Mouse (Mus musculus): ENCODE results near the gene Dnajc1. TPM values are rescaled to one million over a fixed set of nuclear protein-coding genes. Genes with fewer than 3 reads are reported as not detected.

Gene Dnajc1
- 20.8 and 27.9 TPM in 2 replicates for polyA plus RNA-seq (2012)

DNA sequence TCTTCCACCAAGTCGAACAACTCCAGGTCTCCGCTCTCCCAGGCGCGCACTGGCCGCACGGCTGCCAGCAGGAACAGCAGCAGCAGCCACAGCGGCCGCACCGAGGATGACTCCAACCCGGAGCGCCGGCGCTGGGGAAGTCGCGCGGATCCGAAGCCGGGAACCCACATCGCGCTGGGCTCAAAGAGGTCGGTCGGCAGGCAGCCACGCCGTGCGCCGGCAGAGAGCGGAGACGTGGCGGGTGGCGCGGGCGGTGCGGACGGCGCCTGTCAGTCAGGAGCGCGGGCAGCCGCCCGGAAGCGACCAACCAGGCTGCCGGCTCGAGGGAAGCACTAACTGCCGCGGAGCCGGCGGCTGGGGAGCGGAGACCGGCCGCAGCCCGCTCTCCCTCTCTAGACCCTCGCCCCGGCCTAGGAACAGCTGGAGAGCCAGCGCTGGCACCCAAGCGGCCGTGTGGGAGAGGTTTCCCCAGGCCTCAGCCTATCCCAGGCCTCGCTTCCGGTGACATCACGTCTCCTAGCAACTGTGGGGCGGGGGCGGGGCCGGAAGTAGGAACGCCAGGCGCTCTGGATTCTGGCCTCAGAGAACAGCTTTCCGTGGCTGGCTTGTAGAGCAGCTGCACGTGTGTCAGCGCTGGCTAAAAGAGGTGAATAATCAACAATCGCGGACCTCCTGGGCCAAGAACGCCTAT is at the start of gene Dnajc1:
Dnajc1 (minus strand) TSS at position 500 of the 691 bp plus-strand sequence.
- TF ChIP-seq GATA1 (IDR thresholded peaks at IDR 0.05; ENCODE audit: low read length) = no peak

DNA sequence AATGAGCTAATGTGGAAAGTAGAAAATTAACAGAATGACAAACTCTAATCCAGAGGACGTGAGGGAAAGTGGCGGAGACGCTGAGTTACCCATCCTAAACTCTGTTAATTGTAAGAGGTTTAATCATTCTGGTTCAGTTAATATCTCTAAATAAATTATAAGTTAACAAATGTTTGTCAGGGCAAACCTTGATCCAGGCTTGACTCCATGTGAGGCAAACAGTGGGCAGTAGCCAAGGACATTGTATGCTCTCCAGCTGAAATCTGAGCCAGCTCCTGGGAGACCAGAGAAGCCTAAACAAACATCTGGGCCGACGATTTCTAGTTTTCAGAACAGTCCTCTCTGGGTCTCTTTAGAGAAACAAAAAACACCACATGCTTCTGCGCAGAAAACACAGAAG is 49.2 kb upstream of the Dnajc1 start:
- no peak for TF ChIP-seq GATA1 (IDR thresholded peaks at IDR 0.05; ENCODE audit: low read length)

DNA sequence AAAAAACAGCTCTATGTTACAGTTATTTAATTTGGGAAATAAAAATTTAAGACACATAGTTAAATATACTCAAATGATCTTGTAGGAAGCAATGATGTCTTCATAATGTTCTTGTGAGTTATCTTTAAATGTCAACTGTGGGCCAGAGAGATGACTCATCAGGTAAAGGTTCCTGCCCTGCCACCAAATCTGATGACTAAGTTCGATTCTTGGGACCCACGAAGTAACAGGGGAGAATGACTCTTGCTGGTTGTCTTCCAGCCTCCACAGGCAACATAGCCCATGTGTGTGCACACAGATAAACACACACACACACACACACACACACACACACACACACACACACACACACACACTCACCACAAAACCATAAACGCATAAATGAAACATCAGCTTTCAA is 22.6 kb upstream of the Dnajc1 start:
- TF ChIP-seq GATA1 (IDR thresholded peaks at IDR 0.05; ENCODE audit: low read length) = no peak

DNA sequence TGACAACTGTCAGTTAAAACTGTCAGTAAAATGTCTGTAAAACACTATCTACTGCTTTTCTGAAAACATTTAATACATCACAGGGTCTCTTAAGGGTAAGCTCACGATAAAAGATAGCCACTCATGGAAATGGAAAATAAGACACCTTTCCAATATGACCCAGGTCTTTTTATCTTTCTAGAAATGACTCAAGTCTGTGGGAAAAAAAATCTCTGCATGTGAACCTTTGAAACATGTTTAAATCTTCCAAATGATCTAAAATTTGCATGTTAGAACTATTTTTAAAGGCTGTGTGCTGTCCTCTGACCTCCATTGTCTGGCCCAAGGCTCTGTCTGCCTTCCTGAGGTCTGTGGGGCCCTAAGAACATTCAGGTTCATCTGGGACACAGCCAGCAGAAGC is 11.0 kb upstream of the Dnajc1 start:
- TF ChIP-seq GATA1 (IDR thresholded peaks at IDR 0.05; ENCODE audit: low read length) = no peak

DNA sequence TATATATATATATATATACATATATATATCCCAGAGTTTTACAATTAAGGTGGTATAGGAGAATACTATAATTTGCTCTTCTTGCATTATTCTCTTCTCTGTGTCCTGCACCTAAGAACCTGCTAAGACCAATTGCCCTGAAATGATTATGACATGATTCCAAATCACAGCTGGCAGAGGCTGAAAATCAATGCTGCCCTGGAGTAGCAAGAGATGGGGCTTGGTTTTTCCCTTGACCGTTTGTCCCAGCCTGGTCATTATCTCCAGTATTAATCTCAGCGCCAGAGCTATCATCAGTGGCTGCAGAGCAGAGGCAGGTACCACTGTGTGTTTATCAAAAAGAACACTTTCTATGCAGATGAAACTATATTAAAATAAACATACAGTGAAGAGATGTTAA is 9.1 kb upstream of the Dnajc1 start:
- no peak for TF ChIP-seq GATA1 (IDR thresholded peaks at IDR 0.05; ENCODE audit: low read length)

DNA sequence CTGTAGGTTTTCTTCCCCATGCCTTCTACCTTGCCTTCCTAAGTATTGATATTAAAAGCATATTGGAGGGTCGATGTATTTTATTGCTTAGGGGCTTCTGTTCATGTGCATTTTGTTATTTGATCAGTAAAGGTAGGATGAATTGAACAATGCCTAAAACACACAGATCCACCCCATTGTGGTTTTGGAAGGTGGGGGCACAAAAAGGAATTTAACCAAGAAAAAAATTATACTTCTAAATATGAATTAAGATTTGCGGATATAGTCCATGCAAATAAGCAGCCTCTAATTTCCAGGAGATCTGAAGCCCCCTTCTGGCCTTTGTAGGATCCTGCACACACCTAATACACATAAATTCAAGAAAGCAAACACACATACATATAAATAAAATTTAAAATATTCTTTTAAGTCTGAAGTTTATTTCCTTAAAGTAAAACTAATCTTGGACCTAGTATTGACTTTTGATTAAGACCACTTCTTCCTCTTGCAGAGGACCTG is 441 bp upstream of the Dnajc1 start:
- no peak for TF ChIP-seq GATA1 (IDR thresholded peaks at IDR 0.05; ENCODE audit: low read length)

DNA sequence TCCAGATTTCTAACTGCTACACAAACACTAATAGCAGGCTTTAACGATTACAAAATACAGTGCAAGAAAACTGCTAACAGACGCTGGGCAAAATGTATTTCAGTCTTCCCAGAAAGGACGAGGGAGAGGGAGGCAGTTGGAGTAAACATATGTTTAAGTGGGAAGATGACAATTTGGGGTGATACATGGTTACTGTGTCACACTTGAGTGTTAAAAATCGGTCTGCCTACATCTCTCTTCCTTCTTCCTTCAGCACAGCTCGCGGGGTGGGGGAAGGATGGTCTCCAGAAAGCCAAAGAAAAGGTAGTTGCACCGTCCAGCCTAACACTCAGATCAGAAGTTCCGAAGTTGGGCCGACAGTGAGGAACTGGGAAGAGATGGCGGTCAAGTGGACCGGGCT is 769 bp downstream of the Dnajc1 start:
- no peak for TF ChIP-seq GATA1 (IDR thresholded peaks at IDR 0.05; ENCODE audit: low read length)

DNA sequence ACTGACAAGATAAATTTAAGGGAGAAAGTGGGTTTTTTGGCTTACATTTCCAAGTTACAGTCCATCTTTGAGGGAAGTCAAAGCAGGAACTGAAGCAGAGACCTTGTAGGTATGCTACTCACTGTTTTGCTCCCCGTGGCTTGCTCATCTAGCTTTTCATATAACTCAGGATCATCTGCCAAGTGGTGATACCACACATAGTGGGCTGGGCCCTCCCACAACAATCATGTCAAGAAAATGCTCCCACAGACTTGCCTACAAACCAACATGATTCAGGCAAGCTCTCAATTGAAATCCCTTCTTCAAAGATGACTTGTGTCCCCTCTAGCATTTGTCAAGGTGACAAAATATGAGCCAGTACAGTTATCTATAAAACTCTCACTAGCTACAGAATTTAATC is 3.0 kb downstream of the Dnajc1 start:
- no peak for TF ChIP-seq GATA1 (IDR thresholded peaks at IDR 0.05; ENCODE audit: low read length)

DNA sequence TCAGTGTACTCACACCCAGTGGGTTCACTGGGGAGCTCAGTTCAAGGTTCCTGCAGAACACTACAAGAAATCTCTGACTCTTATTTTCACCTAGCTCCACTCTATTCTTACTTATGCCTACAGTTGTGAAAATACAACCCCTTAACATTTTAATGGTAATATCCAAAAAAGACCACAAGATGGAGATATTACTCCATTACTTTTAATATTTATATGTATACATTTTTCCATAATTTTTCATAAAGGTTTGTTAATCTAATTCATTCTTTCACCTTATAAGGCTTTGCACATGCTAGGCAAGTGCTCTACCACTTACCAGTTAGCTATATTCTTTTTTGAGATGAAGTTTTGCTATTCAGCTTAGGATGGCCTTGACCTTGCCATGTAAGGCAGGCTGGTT is 11.0 kb downstream of the Dnajc1 start:
- TF ChIP-seq GATA1 (IDR thresholded peaks at IDR 0.05; ENCODE audit: low read length) = no peak

DNA sequence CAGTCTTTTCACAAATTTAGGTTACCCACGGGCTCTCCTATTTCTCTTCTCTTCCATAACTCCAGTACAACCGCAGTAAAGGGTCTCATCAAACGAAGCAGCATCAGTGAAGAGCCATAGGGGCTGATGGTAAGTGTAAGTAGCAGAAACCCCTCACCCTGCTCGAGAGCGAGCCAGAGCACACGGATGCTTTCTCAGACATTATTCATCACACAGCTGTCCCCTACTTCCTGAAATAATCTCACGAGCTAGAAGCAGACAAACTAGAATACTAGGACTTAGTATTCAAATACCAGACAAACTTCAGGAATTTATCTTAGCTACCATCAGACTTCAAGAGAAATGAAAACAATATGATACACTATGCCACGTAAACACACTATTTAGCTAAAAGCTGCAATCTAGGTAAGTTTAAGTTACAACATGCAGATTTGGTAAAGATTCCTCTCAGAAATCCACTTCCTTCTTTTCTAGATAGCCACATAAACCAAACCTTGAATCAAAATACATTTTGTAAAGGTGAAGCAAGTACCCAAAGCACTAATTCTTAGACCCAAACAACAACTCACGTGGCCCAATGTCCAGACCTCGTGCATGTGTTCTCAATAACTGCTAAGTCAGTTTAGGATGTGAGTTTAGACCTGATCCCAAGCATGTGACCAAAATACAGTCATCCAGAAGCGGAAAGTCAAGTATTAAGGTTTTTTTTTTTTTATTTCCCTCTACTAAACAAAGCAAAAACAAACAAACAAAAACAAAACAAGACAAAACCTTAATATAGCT is 20.0 kb downstream of the Dnajc1 start:
- no peak for TF ChIP-seq GATA1 (IDR thresholded peaks at IDR 0.05; ENCODE audit: low read length)

DNA sequence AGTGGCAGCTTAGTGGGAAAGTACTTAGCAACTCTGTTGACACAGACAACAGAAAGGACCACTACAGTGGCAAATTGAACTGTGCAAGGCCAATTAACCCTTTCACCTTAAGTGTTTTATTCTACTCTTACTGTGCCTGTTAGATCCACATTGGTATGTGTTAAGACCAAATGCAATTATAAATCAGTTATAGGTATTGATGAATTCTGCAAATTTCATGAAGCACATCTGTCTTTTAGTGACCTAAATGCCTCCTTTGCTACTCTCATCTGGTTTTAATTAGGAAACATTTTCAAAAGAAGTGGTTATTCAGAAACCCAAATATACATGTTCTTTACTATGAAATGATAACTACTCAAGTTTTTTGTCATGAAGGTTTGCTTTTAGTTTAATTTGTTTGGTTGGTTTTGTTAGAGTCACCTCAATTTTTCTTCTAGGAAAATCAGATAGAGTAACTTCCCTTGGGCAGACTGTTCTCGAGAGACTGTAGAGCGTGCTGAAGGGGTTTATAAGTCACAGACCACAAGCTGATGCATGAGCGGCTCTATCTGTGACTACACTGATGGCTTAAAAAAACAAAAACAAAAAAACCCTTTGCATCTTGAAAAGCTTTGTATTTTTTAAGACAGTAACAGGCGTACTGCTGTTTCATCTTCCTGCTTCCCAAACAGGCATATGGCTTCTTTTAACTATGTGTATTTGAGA is 21.7 kb downstream of the Dnajc1 start:
- no peak for TF ChIP-seq GATA1 (IDR thresholded peaks at IDR 0.05; ENCODE audit: low read length)

DNA sequence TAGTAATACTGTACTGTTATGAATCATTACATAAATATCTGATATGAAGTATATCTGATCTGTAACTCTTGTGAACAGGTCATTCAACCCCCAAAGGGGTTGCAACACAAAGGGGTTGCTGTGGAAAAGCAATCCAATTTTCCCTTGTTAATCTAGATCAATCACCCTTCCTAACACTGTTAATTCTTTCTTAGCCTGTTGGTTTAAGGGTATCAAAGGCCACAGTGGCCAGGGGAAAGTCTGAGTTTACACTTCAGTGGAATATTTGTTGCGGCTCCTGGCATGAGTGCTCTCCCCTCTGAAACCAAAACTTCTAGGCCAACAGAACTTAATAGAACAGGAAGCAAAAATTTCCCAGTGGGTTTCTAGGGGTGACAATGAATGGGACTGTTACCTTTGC is 28.2 kb downstream of the Dnajc1 start:
- TF ChIP-seq GATA1 (IDR thresholded peaks at IDR 0.05; ENCODE audit: low read length) = no peak

DNA sequence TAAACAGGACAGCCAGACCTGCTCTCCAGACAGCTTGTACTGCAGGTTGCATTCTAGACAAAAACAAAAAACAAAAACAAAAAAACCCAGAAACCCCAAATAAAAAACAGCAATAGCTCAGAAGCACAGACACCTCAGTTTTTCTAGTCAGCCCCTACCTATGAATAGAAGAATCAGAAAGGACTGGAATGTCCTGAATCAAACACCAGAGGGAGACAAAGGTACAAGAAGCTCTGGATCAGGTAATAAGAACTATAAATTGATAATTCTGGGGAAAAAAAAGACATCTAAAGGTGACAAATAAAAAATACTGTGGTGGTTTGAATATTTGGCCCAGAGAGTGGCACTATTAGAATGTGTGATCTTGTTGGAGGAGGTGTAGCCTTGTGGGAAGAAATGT is 37.3 kb downstream of the Dnajc1 start:
- TF ChIP-seq GATA1 (IDR thresholded peaks at IDR 0.05; ENCODE audit: low read length) = no peak

DNA sequence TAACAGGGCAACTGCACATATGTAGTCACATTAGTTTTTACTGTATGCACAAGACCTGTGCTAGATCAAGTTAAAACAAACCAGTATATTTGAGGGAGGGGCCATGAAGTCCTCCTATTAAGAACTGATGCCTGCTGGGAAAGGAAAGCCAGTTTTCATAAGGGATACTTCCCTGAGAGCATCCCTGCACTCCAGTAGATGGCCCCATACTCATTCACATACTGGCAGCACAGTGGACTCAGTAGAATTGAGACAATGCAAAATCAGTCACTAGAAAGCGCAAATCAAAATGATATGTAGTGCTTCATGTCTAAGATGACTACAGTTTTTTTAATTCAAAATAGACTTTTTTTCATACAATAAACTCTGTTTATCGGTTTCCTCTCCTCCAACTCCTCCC is 40.0 kb downstream of the Dnajc1 start:
- no peak for TF ChIP-seq GATA1 (IDR thresholded peaks at IDR 0.05; ENCODE audit: low read length)

DNA sequence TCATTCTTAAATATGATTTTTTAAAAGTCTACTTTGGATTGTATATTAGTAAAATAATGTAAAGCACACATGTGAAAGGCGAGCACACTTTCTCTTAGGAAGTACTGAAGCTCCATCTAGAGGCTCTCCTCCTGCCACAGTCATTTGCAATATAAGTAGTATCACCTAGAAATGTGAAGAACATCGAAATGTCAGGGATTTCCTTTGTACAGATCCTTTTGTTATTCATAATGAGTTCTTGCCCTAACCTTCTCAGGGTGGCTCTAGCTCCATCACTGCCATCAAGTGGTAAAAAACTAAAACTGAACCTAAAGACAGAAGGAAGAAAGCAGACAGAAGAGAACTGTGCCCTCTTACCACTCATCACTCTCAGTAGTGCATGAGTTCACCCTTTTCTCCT is 49.2 kb downstream of the Dnajc1 start:
- TF ChIP-seq GATA1 (IDR thresholded peaks at IDR 0.05; ENCODE audit: low read length) = no peak

DNA sequence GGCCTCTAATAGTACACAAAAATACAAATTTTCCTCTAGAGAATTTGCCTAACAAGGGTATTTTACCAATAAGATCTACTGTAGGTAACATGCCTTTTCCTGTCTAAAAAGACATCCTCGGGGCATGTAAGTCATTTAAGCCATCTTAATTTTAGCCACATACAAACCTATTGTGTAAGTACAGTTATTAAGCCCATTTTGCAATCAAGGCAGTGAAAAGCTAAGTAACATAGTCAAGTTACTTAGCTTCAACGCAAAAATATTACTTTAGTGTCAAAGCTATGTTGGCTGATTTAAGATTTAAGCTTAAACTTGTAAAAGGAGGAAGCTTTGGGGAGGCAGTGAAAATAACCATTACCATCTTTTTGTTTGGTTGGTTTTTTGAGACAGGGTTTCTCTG is 74.0 kb downstream of the Dnajc1 start:
- no peak for TF ChIP-seq GATA1 (IDR thresholded peaks at IDR 0.05; ENCODE audit: low read length)

Data from G1E-ER4 (cell line).